Mouse (Mus musculus) embryo, embryonic 11 days (tissue): ENCODE measurements at regions not wholly inside any gene's neighbourhood (a gene's known extent, or its start where the extent isn't known, plus 50 kb on each side); places are given as distances from the start of the nearest gene placed in this dataset.

Source experiments
- DNase-seq: peaks from one replicate; pipeline ENCODE4 v3.0.0-alpha.2; 2015

DNA sequence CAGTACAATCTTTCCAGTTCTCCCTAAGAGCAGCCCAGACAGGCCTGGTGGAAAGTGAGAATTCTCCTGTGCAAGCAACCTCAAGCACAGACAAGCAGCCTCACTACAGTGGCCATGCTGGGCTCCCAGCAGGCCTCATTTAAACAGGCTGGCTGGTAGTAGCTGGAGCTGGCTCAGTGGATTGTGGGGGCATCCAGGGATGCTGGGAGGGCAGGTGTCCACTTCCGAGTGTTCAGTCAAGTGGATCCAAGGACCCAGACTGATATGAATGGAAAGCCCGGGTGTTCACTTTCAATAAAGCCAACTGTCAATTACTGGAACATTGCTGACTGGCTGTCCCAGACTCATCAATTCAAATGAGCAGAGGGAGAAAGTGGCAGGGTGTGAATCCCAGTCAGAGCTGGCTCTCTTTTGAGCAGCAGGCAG is 77.2 kb upstream of the Cxcr4 start:
- DNase-seq, result no peak

DNA sequence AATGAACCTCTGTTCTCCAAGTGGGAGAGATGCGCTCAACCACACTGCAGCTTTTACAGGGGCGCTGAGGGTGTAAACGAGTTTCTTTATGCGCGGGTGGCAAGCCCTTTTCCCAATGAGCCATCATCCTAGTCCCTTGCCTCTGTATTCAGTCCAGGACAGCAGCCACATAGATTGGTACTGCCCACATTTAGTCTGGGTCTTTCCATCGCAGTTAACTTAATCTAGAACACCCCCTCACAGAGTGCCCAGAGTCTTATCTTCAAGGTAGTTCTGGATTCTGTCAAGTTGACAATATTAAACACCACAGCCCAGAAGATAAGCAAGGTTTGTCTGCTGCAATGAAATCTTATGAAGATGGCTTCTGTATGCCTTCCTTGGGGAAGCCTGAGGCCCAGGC is 76.6 kb upstream of the Cxcr4 start:
- DNase-seq, result no peak

- DNase-seq, result no peak
Observed at GRCm38 (mm10) chr1:128667121-128667762, 75.1 kb upstream of the Cxcr4 start.

- DNase-seq, result no peak
Observed at GRCm38 (mm10) chr1:128663207-128663606, 71.1 kb upstream of the Cxcr4 start.

GRCm38 (mm10) chr1:128659857-128660256 is 67.8 kb upstream of the Cxcr4 start:
- no peak for DNase-seq

GRCm38 (mm10) chr1:128658802-128659201 is 66.7 kb upstream of the Cxcr4 start:
- no peak for DNase-seq

- no peak for DNase-seq
Observed at GRCm38 (mm10) chr1:128654099-128654862, 62.2 kb upstream of the Cxcr4 start.

DNA sequence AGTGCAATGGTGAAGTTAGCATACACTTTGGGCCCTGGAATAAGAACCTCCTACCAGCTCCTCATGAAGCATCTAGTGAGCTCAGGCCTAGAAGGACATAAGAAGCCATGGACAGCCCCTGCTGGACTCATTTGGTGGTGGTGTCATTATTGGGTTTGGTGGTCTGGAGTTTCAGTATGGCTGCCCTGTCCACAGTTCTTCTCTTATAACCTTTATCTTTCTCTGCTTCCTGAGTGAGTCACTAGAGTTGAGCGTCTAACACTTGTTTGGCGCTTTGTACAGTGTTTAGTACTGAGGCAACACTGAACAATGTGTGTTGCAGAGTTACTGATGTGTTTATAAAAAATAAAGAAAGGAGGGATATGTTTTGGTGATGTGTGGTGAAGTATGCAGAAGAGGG is 58.5 kb upstream of the Cxcr4 start:
- DNase-seq, result no peak

DNA sequence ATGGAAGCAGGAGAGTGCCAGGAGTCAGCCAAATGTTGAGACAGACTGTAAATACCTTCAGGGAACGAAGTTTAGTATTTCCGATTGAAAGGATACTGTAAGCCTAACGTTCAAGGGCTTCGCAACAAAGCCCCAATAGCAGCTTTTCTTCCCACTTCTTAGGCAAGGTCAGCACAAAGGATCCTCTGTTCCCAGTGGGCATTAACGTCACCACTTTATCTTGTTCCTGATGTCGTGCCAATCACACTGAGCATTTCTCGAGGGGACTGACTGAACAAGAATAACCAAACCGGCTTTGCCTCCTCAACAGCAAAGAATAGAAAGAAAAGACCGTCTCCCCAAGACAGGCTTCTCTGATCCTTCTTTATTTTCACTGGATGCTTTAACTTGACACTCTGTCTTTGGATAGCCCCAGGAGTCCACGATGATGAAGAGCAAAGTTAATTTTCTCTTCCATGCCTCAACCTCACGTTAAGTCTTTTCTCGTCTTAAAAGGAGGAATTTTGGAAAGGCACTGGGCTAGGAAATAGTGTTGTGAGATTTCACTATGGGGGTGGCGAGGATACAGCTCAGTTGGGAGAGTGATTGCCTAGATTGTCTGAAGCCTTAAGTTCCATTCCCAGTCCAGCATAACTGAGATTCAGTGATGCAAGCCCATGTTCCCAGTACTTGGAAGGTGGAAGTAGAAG is 57.5 kb upstream of the Cxcr4 start:
- peak; percentile 42 for DNase-seq

GRCm38 (mm10) chr1:128643316-128643776 is 51.3 kb upstream of the Cxcr4 start:
- DNase-seq, result peak; percentile 60

GRCm38 (mm10) chr1:128642212-128642611 is 50.1 kb upstream of the Cxcr4 start:
- no peak for DNase-seq
